Mouse (Mus musculus) lung, postnatal 0 days (tissue): ENCODE results near the gene Fgfr4. TPM values are rescaled to one million over a fixed set of nuclear protein-coding genes. Genes with fewer than 3 reads are reported as not detected.
"Not testable (repeated sequence)": the region's sequence is repeated elsewhere in the genome, so short reads cannot be mapped to it uniquely, and the experiment has no call there.

Experiments
- ATAC-seq: fragments of 200-750 bp; cut with Nextera tagmentation; 2 replicates; pipeline ENCODE4 v1.8.0; 2017; ENCODE audit warnings: moderate library complexity
- DNase-seq: peaks from one replicate; pipeline ENCODE4 v3.0.0-alpha.2; 2016; ENCODE audit warnings: low spot score
- H3K27ac ChIP-seq: fragments of 300-500 bp; sonication (generic); 2 replicates; pipeline ENCODE4 v1.5.1; 2014; ENCODE audit warnings: antibody characterized with exemption, mild to moderate bottlenecking, low read length, mixed read lengths
- H3K27me3 ChIP-seq: fragments of 300-500 bp; sonication (generic); replicated peaks from 2 replicates; pipeline ENCODE4 v1.6.1; 2014; ENCODE audit warnings: low read length, mixed read lengths; ENCODE audit not compliant: insufficient read depth
- H3K36me3 ChIP-seq: fragments of 300-500 bp; sonication (generic); 2 replicates; pipeline ENCODE4 v1.6.1; 2014; ENCODE audit warnings: low read length, mixed read lengths; ENCODE audit not compliant: insufficient read depth
- H3K4me1 ChIP-seq: fragments of 300-500 bp; sonication (generic); 2 replicates; pipeline ENCODE4 v1.6.1; 2014; ENCODE audit warnings: antibody characterized with exemption, low read depth, low read length, mixed read lengths; ENCODE audit not compliant: insufficient read depth
- H3K4me2 ChIP-seq: fragments of 300-500 bp; sonication (generic); replicated peaks from 2 replicates; pipeline ENCODE4 v1.6.1; 2014; ENCODE audit warnings: low read depth, mild to moderate bottlenecking, low read length, moderate library complexity, mixed read lengths
- H3K4me3 ChIP-seq: fragments of 300-500 bp; sonication (generic); 2 replicates; pipeline ENCODE4 v1.5.1; 2014; ENCODE audit warnings: low read depth, low read length
- H3K9ac ChIP-seq: fragments of 300-500 bp; sonication (generic); replicated peaks from 2 replicates; pipeline ENCODE4 v1.6.1; 2014; ENCODE audit warnings: low read depth, mild to moderate bottlenecking
- H3K9me3 ChIP-seq: fragments of 300-500 bp; sonication (generic); 2 replicates; pipeline ENCODE4 v1.6.1; 2016; ENCODE audit warnings: low read length, mixed read lengths
- CTCF ChIP-seq: IDR thresholded peaks from 2 replicates; pipeline ENCODE4 v1.5.1; 2016; ENCODE audit warnings: antibody characterized with exemption, mild to moderate bottlenecking
- EP300 ChIP-seq: IDR thresholded peaks from 2 replicates; pipeline ENCODE4 v1.6.1; 2016; ENCODE audit warnings: antibody characterized with exemption, mild to moderate bottlenecking, control low read depth
- WGBS: fragments of 180-500 bp; shearing (Covaris S2); extraction: QIAGEN DNeasy Blood & Tissue Kit; methylation state at CpG from one replicate; pipeline ENCODE4 v1.1.7; 2014; 5-methylcytosine and 5-hydroxymethylcytosine counted together
- polyA plus RNA-seq: library from polyadenylated mRNA; unstranded; fragments of >200 nt; fragmentation: Nextera tagmentation; extraction: Ambion mirVana; gene quantifications from 2 replicates; pipeline ENCODE4 v1.2.1, GENCODE M21; 2015

Fgfr4 gene
- polyA plus RNA-seq, 1 experiment from 2014 or later, result 18.9 TPM

DNA sequence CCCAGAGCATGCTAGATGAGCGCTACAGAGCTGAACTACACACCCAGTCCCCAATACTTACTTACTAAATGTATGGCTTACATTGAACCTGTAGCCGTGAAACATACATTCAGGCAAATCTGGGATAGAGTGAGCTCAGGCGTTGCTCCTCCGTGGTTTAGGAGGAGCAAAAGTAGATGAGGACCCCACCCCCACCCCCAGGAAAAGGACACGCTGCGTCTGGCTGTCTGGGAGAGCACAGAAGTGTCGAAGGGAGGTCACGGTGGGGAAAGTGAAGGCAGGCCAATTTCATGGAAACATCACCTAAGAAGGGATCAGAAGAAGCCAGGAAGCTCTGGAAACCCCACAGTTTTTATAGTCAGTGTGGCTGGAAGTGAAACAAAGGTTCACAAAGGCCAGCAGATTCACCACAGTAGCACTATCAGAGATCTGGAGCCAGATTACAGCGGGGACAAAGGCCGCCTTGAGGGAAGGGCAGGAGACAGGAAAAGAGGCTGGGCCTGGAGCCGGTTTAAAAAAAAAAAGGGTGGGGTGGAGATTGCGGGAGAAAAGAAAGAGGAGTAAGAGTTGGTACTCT is 37.2 kb downstream of the Fgfr4 start:
- Histone ChIP-seq H3K27ac (peak overlapping the region; percentile 83), H3K4me3 (peak overlapping the region; percentile 23), H3K9ac (peak overlapping the region; percentile 20; the same call in 1 of the 2 replicates), H3K4me2 (peak overlapping the region; percentile 53), H3K27me3 (no peaks in the 10 kb centered on the region), H3K4me1 (no peaks in the 10 kb centered on the region; the same call in 1 of the 2 replicates), H3K9me3 (no peaks in the 10 kb centered on the region), H3K36me3 (no peaks in the 10 kb centered on the region)
- 4% methylated on average over 12 of the region's 12 CpGs for WGBS
- peak; percentile 92 for TF ChIP-seq EP300
- no peak for TF ChIP-seq CTCF
- ATAC-seq (peak; percentile 38), DNase-seq (peak; percentile 59)

DNA sequence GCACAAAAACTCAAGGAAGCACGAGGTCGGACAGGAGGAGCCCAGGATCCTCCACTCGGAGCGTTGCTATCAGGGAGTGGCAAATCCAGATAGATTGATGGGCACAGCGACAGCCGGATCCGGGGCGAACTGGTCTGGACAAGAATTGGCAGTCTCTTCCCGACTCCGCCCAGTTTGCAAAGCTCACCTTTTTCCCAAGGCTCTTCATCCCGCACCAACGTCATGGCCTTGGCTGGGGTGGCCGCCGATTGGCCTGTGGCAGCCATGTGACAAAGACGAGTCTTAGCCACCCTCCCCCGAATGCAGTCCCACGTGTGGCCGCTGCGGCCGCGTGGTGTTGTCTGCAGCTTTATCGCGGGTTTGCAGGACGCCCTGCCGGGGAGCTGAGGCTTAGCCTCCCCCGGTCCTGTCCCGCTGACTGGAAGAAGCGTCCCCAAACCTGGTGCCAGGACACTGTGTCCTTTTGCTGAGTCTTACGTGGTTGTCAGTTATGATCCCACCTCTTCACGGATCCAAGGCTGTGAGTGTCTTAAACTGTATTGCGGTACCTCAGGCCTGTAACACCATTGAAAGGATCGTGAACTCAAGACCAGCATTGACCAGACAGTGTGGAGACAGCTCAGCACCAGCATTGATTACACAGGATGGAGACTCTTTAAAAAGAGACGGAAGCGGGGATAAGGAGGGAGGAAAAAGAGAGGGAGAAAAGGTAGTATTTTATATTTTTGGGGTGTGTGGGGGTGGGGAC is 37.9 kb downstream of the Fgfr4 start:
- TF ChIP-seq CTCF (peak; percentile 91), EP300 (peak; percentile 56; the same call in 1 of the 2 replicates)
- Histone ChIP-seq H3K9me3 (no peaks in the 10 kb centered on the region), H3K9ac (peak overlapping the region; percentile 20; the same call in 1 of the 2 replicates), H3K27me3 (no peaks in the 10 kb centered on the region), H3K27ac (peak overlapping the region; percentile 83), H3K4me1 (no peaks in the 10 kb centered on the region; the same call in 1 of the 2 replicates), H3K4me2 (peak overlapping the region; percentile 53), H3K36me3 (no peaks in the 10 kb centered on the region), H3K4me3 (peak overlapping the region; percentile 23)
- ATAC-seq (peak; percentile 98), DNase-seq (peak; percentile 99)
- WGBS, result 2% methylated on average over 34 of the region's 34 CpGs

DNA sequence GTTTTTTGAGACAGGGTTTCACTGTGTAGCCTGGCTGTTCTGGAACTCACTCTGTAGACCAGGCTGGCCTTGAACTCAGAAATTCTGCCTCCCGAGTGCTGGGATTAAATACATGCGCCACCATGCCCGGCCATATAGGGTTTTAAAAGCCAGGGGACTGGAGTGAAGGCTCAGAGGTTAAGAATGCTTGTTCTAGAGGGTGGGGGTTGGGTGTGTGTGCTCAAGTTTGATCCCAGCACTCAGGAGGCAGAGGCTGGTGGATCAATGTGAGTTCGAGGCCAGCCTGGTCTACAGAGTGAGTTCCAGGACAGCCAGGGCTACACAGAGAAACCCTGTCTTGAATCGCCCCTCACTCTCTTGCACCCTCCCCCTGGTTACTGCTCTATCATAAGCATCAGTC is 39.1 kb downstream of the Fgfr4 start:
- no peaks in the 10 kb centered on the region for H3K9me3 ChIP-seq
- no peaks in the 10 kb centered on the region for H3K27me3 ChIP-seq
- ATAC-seq (no peak), DNase-seq (no peak)
- no peak overlapping the region for H3K4me2 ChIP-seq
- H3K27ac ChIP-seq, result no peak overlapping the region
- no peaks in the 10 kb centered on the region for H3K36me3 ChIP-seq
- 88% methylated on average over 5 of the region's 5 CpGs for WGBS
- no peak for TF ChIP-seq CTCF
- no peaks in the 10 kb centered on the region; the same call in 1 of the 2 replicates for H3K4me1 ChIP-seq
- no peak overlapping the region for H3K4me3 ChIP-seq
- H3K9ac ChIP-seq, result no peak overlapping the region

DNA sequence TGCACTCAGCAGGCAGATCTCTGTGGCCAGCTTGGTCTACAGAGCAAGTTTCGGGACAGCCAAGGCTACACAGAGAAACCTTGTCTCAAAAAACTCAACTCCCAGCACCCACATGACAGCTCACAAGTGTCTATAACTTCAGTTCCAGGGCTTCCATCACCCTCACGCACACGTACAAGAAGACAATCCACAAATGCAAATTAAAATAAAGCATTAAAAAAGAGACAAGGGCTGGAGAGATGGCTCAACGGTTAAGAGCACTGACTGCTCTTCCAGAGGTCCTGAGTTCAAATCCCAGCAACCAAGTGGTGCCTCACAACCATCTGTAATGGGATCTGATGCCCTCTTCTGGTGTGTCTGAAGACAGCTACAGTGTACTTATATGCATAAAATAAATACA is 50.3 kb downstream of the Fgfr4 start:
- not testable (repeated sequence) for H3K9ac ChIP-seq, H3K4me1 ChIP-seq, ATAC-seq, H3K27ac ChIP-seq, H3K36me3 ChIP-seq, H3K9me3 ChIP-seq, H3K4me2 ChIP-seq, H3K4me3 ChIP-seq, H3K27me3 ChIP-seq, DNase-seq
- WGBS, result 92% methylated on average over 4 of the region's 4 CpGs

DNA sequence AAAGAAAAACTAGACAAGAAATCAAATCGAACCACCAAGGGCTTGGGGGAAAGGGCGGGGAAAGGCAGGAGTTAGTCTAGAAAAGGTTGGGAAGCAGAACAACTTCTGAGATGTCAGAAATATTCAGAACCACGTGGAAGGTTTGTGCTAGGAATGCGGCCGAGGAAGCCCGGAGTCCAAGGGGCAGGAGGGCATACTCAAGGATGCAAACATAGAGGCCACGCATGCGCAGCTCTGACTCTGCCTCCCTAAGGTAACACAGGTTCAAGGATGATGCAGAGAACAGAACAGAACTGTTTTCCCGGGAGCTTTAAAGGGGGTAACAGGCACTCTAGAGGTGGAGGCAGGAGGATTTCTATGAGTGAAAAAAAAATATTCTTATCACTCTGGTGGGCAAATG is 51.3 kb downstream of the Fgfr4 start:
- H3K36me3 ChIP-seq, result no peaks in the 10 kb centered on the region
- DNase-seq (peak; percentile 58), ATAC-seq (peak; percentile 33; the same call in 1 of the 2 replicates)
- no peak overlapping the region for H3K9ac ChIP-seq
- H3K27me3 ChIP-seq, result no peaks in the 10 kb centered on the region
- 46% methylated on average over 9 of the region's 9 CpGs for WGBS
- no peak overlapping the region for H3K27ac ChIP-seq
- TF ChIP-seq CTCF (no peak), EP300 (no peak)
- H3K9me3 ChIP-seq, result no peaks in the 10 kb centered on the region
- H3K4me3 ChIP-seq, result no peak overlapping the region
- H3K4me2 ChIP-seq, result no peak overlapping the region
- H3K4me1 ChIP-seq, result no peaks in the 10 kb centered on the region

DNA sequence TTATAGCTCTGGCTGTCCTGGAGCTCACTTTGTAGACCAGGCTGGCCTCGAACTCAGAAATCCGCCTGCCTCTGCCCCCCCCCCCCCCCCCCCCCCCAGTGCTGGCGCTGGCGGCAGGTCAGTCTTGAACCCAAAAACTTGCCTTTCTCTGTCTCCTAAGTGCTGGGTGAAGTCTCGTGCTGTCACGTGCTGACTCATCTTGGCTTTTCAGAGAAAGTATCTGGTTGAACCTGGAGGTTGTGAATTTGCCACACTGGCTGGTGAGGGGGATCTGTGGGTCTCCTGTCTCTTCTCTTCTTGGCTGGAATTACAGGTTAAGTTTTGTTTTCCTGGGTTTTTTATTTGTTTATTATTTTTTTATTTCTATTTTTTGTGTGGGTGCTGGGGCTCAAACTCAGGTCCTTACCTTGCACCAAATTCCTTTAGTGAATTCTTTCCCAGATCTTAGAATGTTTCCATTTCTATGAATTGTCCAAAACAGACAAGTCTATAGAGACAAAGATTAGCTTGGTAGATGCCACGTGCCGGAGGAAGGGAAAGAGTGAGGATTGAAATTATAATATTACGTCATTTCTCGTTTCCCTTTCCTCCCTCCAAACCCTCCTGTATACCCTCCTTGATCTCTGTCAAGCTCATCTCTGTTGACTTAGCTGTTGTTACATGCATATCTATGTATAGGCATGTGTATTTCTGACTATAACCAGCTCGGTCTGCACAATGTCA is 52.4 kb downstream of the Fgfr4 start:
- no peak for TF ChIP-seq CTCF
- no peak for TF ChIP-seq EP300
- Histone ChIP-seq H3K4me1 (no peaks in the 10 kb centered on the region), H3K4me2 (no peak overlapping the region), H3K36me3 (no peaks in the 10 kb centered on the region), H3K27ac (no peak overlapping the region), H3K9ac (no peak overlapping the region), H3K27me3 (no peaks in the 10 kb centered on the region), H3K9me3 (no peaks in the 10 kb centered on the region), H3K4me3 (no peak overlapping the region)
- 72% methylated on average over 7 of the region's 11 CpGs for WGBS
- DNase-seq, result no peak
- no peak for ATAC-seq
